Mouse (Mus musculus) heart, embryonic 12.5 days (tissue): ENCODE measurements around the gene Gpr108. TPM values are rescaled to one million over a fixed set of nuclear protein-coding genes. Genes with fewer than 3 reads are reported as not detected.

Experiments used
- ATAC-seq: fragments of 200-750 bp; cut with Nextera tagmentation; 2 replicates; pipeline ENCODE4 v1.8.0; 2017; ENCODE audit warnings: moderate TSS enrichment, moderate library complexity; ENCODE audit not compliant: insufficient number of reproducible peaks, low FRiP score
- H3K27ac ChIP-seq: fragments of 300-500 bp; sonication (generic); 2 replicates; pipeline ENCODE4 v1.5.1; 2016; ENCODE audit warnings: mild to moderate bottlenecking, moderate library complexity; ENCODE audit not compliant: poor library complexity, severe bottlenecking
- H3K27me3 ChIP-seq: fragments of 300-500 bp; sonication (generic); replicated peaks from 2 replicates; pipeline ENCODE4 v1.6.1; 2016; ENCODE audit warnings: mild to moderate bottlenecking, moderate library complexity
- H3K36me3 ChIP-seq: fragments of 300-500 bp; sonication (generic); 2 replicates; pipeline ENCODE4 v1.6.1; 2016; ENCODE audit warnings: mild to moderate bottlenecking, moderate library complexity
- H3K4me1 ChIP-seq: fragments of 300-500 bp; sonication (generic); replicated peaks from 2 replicates; pipeline ENCODE4 v1.6.1; 2016; ENCODE audit warnings: mild to moderate bottlenecking
- H3K4me2 ChIP-seq: fragments of 300-500 bp; sonication (generic); 2 replicates; pipeline ENCODE4 v1.6.1; 2016; ENCODE audit warnings: mild to moderate bottlenecking, moderate library complexity
- H3K4me3 ChIP-seq: fragments of 300-500 bp; sonication (generic); 2 replicates; pipeline ENCODE4 v1.5.1; 2016; ENCODE audit warnings: mild to moderate bottlenecking
- H3K9ac ChIP-seq: fragments of 300-500 bp; sonication (generic); 2 replicates; pipeline ENCODE4 v1.6.1; 2016; ENCODE audit warnings: mild to moderate bottlenecking, moderate library complexity
- H3K9me3 ChIP-seq: fragments of 300-500 bp; sonication (generic); replicated peaks from 2 replicates; pipeline ENCODE4 v1.6.1; 2016; ENCODE audit warnings: mild to moderate bottlenecking, moderate library complexity
- WGBS: fragments of 180-500 bp; shearing (Covaris S2); methylation state at CpG from one replicate; pipeline ENCODE4 v1.1.7; 2016; 5-methylcytosine and 5-hydroxymethylcytosine counted together
- polyA plus RNA-seq: library from polyadenylated mRNA; unstranded; fragments of >200 nt; fragmentation: Nextera tagmentation; extraction: Ambion mirVana; gene quantifications from 2 replicates; pipeline ENCODE4 v1.2.1, GENCODE M21; 2016

The Gpr108 gene
- polyA plus RNA-seq, 1 experiment from 2014 or later, result 24.9 TPM

DNA sequence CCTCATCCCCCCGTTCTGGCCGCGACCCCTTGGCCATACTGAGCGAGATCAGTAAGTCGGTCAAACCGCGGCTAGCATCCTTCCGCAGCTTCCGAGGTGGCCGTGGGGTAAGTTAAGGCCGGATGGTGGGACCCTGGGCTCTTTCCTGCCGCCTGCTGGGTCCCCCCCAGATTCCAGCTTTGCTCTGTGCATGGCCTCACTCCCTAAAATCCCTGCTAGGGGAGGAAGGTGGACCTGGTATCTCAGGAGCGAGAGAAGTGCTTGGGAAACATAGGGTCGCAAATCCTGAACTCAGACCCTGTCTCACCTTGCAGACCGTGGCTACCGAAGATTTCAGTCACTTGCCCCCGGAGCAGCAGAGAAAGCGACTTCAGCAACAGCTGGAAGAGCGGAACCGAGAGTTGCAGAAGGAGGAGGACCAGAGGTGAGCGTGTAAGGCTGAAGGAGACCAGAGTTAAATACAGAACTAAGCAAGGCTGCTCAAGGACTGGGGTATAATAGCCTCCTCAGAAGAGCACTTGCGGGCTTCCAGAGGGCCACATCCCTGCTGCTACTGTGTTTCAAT lies 8.8 kb upstream of the Gpr108 start:
- no peak overlapping the region for H3K27ac ChIP-seq
- H3K4me1 ChIP-seq, result peaks cover 3% of the 10 kb centered on the region; the same call in 1 of the 2 replicates
- peaks cover 89% of the 10 kb centered on the region for H3K36me3 ChIP-seq
- 92% methylated on average over 22 of the region's 22 CpGs for WGBS
- H3K4me3 ChIP-seq, result no peak overlapping the region
- no peaks in the 10 kb centered on the region for H3K27me3 ChIP-seq
- no peaks in the 10 kb centered on the region for H3K9me3 ChIP-seq
- no peak for ATAC-seq
- H3K4me2 ChIP-seq, result no peak overlapping the region
- H3K9ac ChIP-seq, result no peak overlapping the region

- H3K9me3 ChIP-seq, result no peaks in the 10 kb centered on the region
- ATAC-seq, result no peak
- H3K27me3 ChIP-seq, result no peaks in the 10 kb centered on the region
- no peak overlapping the region for H3K9ac ChIP-seq
- H3K4me3 ChIP-seq, result no peak overlapping the region
- H3K4me1 ChIP-seq, result peaks cover 7% of the 10 kb centered on the region
- no peak overlapping the region for H3K27ac ChIP-seq
- 87% methylated on average over 14 of the region's 14 CpGs for WGBS
- peaks cover 73% of the 10 kb centered on the region for H3K36me3 ChIP-seq
- no peak overlapping the region for H3K4me2 ChIP-seq
Measured at GRCm38 (mm10) chr17:57255354-57255753, 7.1 kb upstream of the Gpr108 start.

- 68% methylated on average over 6 of the region's 6 CpGs for WGBS
- Histone ChIP-seq H3K9ac (no peak overlapping the region), H3K27ac (no peak overlapping the region), H3K4me1 (peaks cover 12% of the 10 kb centered on the region), H3K9me3 (no peaks in the 10 kb centered on the region), H3K36me3 (peaks cover 52% of the 10 kb centered on the region), H3K4me3 (no peak overlapping the region), H3K27me3 (no peaks in the 10 kb centered on the region), H3K4me2 (no peak overlapping the region)
- ATAC-seq, result no peak
Measured at GRCm38 (mm10) chr17:57253306-57253705, 5.1 kb upstream of the Gpr108 start.

- H3K9ac ChIP-seq, result no peak overlapping the region
- no peak for ATAC-seq
- no peak overlapping the region for H3K27ac ChIP-seq
- WGBS, result 92% methylated on average over 3 of the region's 3 CpGs
- H3K9me3 ChIP-seq, result no peaks in the 10 kb centered on the region
- H3K4me1 ChIP-seq, result peaks cover 15% of the 10 kb centered on the region
- no peaks in the 10 kb centered on the region for H3K27me3 ChIP-seq
- no peak overlapping the region for H3K4me3 ChIP-seq
- H3K36me3 ChIP-seq, result peaks cover 35% of the 10 kb centered on the region
- no peak overlapping the region for H3K4me2 ChIP-seq
Measured at GRCm38 (mm10) chr17:57251431-57251830, 3.2 kb upstream of the Gpr108 start.

- Histone ChIP-seq H3K4me3 (peak overlapping the region; percentile 66), H3K27ac (peak overlapping the region; percentile 9; the same call in 1 of the 2 replicates), H3K36me3 (peaks cover 28% of the 10 kb centered on the region), H3K4me2 (peak overlapping the region; percentile 87), H3K9me3 (no peaks in the 10 kb centered on the region), H3K9ac (peak overlapping the region; percentile 80), H3K27me3 (no peaks in the 10 kb centered on the region), H3K4me1 (peaks cover 17% of the 10 kb centered on the region)
- 1% methylated on average over 33 of the region's 33 CpGs for WGBS
- no peak for ATAC-seq
Measured at GRCm38 (mm10) chr17:57250461-57251160, 2.4 kb upstream of the Gpr108 start.

GRCm38 (mm10) chr17:57249186-57250181 lies 1.2 kb upstream of the Gpr108 start, which contains the start of gene Trip10:
Gene Trip10 (plus strand): TSS chr17:57249455.
- peak; percentile 78 for ATAC-seq
- Histone ChIP-seq H3K4me3 (peak within 1 kb of the TSS; percentile 66), H3K9me3 (no peaks in the 10 kb centered on the region), H3K9ac (peak within 1 kb of the TSS; percentile 80), H3K27me3 (no peaks in the 10 kb centered on the region), H3K4me2 (peak within 1 kb of the TSS; percentile 87), H3K36me3 (peaks cover 24% of the 10 kb centered on the region), H3K4me1 (peaks cover 17% of the 10 kb centered on the region), H3K27ac (peak within 1 kb of the TSS; percentile 87)
- WGBS, result under 1% methylated on average over 50 of the region's 52 CpGs

- Histone ChIP-seq H3K4me1 (peaks cover 17% of the 10 kb centered on the region), H3K36me3 (peaks cover 24% of the 10 kb centered on the region), H3K4me2 (peak overlapping the region; percentile 87), H3K27me3 (no peaks in the 10 kb centered on the region), H3K4me3 (peak overlapping the region; percentile 66), H3K9ac (peak overlapping the region; percentile 68), H3K9me3 (no peaks in the 10 kb centered on the region), H3K27ac (peak overlapping the region; percentile 87)
- 9% methylated on average over 13 of the region's 13 CpGs for WGBS
- ATAC-seq, result no peak
Measured at GRCm38 (mm10) chr17:57248771-57249170, 525 bp upstream of the Gpr108 start.

DNA sequence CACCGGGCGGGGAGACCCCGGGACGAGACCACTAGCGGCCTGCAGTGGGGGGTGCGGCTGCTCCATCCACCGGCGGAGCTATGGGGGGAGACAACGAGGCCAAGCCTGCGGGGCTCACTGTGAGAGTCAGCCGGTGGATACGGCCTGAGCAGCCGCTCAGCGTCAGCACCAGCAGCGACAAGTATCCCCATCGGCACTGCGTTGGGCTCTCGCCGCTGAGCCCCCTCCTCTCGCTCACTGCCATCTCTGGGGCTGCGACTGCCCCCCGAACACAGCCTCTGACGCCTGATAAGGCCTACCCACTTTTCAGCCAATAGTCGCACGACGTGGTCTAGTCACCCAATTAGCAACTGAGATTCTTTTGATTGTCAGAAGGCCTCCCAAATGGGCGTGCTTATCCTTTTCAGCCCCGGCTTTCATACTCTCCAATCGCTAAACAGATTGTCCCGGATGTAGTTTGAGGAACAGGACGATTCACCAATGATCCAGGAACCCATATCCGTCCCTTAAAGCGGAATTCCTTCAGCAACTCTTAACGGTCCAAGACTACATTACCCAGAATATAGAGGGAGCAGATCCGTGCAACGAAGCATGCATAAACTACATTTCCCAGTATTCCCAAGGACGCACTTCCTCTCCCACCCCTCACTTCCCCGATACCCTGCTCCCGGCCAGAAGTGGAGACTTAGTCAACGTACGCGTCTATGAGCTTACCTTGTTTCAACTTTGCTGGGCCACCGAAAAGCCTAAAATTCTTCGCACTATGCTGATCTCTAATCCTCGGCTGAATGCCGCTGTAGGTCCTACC lies 649 bp downstream of the Gpr108 start:
- H3K27ac ChIP-seq, result peak overlapping the region; percentile 87
- peaks cover 21% of the 10 kb centered on the region for H3K36me3 ChIP-seq
- no peaks in the 10 kb centered on the region for H3K9me3 ChIP-seq
- H3K4me3 ChIP-seq, result peak overlapping the region; percentile 66
- H3K4me2 ChIP-seq, result peak overlapping the region; percentile 87
- under 1% methylated on average over 46 of the region's 46 CpGs for WGBS
- no peaks in the 10 kb centered on the region for H3K27me3 ChIP-seq
- peaks cover 17% of the 10 kb centered on the region for H3K4me1 ChIP-seq
- peak; percentile 90 for ATAC-seq
- H3K9ac ChIP-seq, result peak overlapping the region; percentile 68

DNA sequence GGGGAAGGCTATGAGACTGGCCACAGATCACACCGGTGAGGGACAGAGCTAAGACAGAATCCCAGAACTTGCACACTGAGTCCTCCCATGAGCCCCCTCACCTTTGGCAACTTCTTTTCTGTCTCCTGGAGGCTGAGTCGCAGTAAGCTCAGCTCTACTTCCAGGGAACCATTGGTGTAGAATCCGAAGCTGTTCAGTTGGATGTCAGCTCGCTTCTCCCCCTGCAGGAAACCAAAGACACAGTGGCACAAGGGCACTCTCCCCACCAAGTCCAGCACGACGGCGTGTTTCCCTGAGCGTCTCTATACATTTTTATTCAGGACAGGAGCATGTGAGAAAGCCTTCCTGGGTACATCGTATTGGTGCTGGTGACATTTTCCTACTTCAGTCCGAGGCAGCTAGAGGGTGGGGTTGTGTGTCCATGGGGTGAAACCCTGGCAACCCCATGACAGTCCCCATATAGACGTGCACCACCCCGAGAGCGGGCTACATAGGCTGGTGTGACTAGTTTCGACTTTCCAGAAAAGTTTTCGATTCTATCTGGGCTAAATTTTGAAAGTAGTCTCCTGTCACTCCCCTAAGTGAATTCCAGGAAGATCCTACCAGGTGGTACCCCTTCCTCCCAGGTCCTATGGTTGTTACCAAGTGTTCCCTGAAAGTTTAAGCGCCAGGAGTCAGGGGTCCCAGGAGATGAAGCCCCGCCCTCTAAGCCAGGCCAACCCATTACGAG lies 1.4 kb downstream of the Gpr108 start:
- Histone ChIP-seq H3K4me3 (peak overlapping the region; percentile 66), H3K4me1 (peaks cover 17% of the 10 kb centered on the region), H3K27me3 (no peaks in the 10 kb centered on the region), H3K36me3 (peaks cover 29% of the 10 kb centered on the region), H3K4me2 (peak overlapping the region; percentile 83), H3K9me3 (no peaks in the 10 kb centered on the region), H3K9ac (peak overlapping the region; percentile 68), H3K27ac (peak overlapping the region; percentile 77)
- WGBS, result 4% methylated on average over 18 of the region's 18 CpGs
- no peak for ATAC-seq
